Comparison of ENCODE assay signal across 7 mouse cellular contexts in the genomic region with DNA sequence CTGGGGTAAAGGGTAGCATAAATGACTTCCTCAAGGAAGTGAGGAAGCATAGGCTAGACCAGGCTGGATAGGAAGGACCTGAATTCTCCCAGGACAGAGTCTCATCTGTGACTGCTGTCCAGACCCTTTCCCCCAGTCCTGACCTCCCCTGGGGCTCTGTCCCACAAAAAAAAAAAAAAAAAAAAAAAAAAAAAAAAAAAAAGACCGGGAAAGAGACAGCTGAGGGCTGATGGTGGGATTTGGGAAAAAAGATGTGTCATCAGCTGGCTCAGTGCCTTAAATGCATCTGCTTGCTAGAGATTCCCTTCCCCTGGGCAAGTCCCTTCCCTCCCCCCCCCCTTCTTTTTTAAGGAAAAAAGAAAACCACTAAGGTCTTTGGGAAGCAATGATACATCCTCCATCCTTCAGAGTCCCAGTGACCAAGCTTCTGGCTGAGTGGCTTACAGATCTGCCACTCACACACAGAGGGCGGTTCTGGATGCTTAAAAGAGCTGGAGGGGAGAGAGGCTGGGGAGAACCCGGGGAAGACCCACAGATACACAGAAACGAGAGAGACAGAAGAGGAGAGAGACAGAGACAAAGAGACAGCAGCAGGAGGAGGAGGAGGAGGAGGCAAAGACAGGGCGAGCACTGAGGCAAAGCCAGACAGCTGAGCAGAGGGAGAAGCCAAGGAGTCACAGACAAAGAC. TPM values are rescaled to one million over a fixed set of nuclear protein-coding genes. Genes with fewer than 3 reads are reported as not detected.
DNase-seq lines count a peak whose midpoint lies in the region; ATAC-seq lines count a peak whose summit lies in the region.

TSS of gene Adamts4 (plus strand) at position 509 of the 688 bp plus-strand sequence.

- 6% methylated on average over 4 of the region's 5 CpGs for WGBS in forebrain, embryonic 11.5 days
- 7% methylated on average over 5 of the region's 5 CpGs for WGBS in hindbrain, embryonic 11.5 days
- 18% methylated on average over 5 of the region's 5 CpGs for WGBS in neural tube, embryonic 14.5 days

- H3K9ac ChIP-seq in forebrain, embryonic 11.5 days (ENCODE audit: low read length): peak within 1 kb of the TSS; percentile 30
- H3K9ac ChIP-seq in hindbrain, embryonic 11.5 days (ENCODE audit: low read depth, low read length): peak within 1 kb of the TSS; percentile 33; the same call in 1 of the 2 replicates
- H3K9ac ChIP-seq in neural tube, embryonic 14.5 days (replicated peaks; ENCODE audit: low read depth, low read length): peak within 1 kb of the TSS; percentile 18; the same call in 1 of the 2 replicates

- no peak for ATAC-seq in forebrain, embryonic 11.5 days (replicated peaks; ENCODE audit: low FRiP score)
- no peak for ATAC-seq in hindbrain, embryonic 11.5 days (ENCODE audit: low FRiP score)
- ATAC-seq in neural tube, embryonic 14.5 days (ENCODE audit: low read depth): no peak
- ATAC-seq in erythroblast, adult 5-6 weeks (replicated peaks; ENCODE audit: low FRiP score, poor library complexity, severe bottlenecking): no peak

- H3K9me3 ChIP-seq in forebrain, embryonic 11.5 days (ENCODE audit: control insufficient read depth, low read length): no peaks in the 10 kb centered on the region
- no peaks in the 10 kb centered on the region for H3K9me3 ChIP-seq in hindbrain, embryonic 11.5 days (ENCODE audit: control insufficient read depth, low read length)
- H3K9me3 ChIP-seq in neural tube, embryonic 14.5 days (ENCODE audit: control insufficient read depth, low read length): no peaks in the 10 kb centered on the region

- H3K4me2 ChIP-seq in forebrain, embryonic 11.5 days (ENCODE audit: low read depth, low read length, severe bottlenecking): peak within 1 kb of the TSS; percentile 47
- peak within 1 kb of the TSS; percentile 45 for H3K4me2 ChIP-seq in hindbrain, embryonic 11.5 days (replicated peaks; ENCODE audit: low read depth, low read length)
- H3K4me2 ChIP-seq in neural tube, embryonic 14.5 days (ENCODE audit: low read depth, low read length): peak within 1 kb of the TSS; percentile 38

- no peaks in the 10 kb centered on the region for H3K36me3 ChIP-seq in forebrain, embryonic 11.5 days (ENCODE audit: control insufficient read depth, insufficient read depth, low read length)
- no peaks in the 10 kb centered on the region for H3K36me3 ChIP-seq in hindbrain, embryonic 11.5 days (ENCODE audit: control insufficient read depth, insufficient read depth, low read length)
- no peaks in the 10 kb centered on the region for H3K36me3 ChIP-seq in neural tube, embryonic 14.5 days (ENCODE audit: control insufficient read depth, insufficient read depth, low read length)

- no peaks in the 10 kb centered on the region for H3K27me3 ChIP-seq in forebrain, embryonic 11.5 days (ENCODE audit: control insufficient read depth, insufficient read depth, low read length)
- no peaks in the 10 kb centered on the region for H3K27me3 ChIP-seq in hindbrain, embryonic 11.5 days (ENCODE audit: control insufficient read depth, insufficient read depth, low read length)
- H3K27me3 ChIP-seq in neural tube, embryonic 14.5 days (ENCODE audit: control insufficient read depth, insufficient read depth, low read length): no peaks in the 10 kb centered on the region

- peak within 1 kb of the TSS; percentile 20 for H3K4me3 ChIP-seq in forebrain, embryonic 11.5 days (ENCODE audit: low read depth, low read length)
- H3K4me3 ChIP-seq in hindbrain, embryonic 11.5 days (ENCODE audit: low read depth, low read length): peak within 1 kb of the TSS; percentile 23
- H3K4me3 ChIP-seq in neural tube, embryonic 14.5 days (ENCODE audit: low read depth, low read length): peak within 1 kb of the TSS; percentile 12; the same call in 1 of the 2 replicates

- DNase-seq in urinary bladder, postnatal 14 days (ENCODE audit: low spot score): peak; percentile 61
- no peak for DNase-seq in urinary bladder, postnatal 36 days (ENCODE audit: low spot score in 2 of 2)
- DNase-seq in forebrain, embryonic 11.5 days (ENCODE audit: low spot score): peak; percentile 65
- peak; percentile 68 for DNase-seq in hindbrain, embryonic 11.5 days (ENCODE audit: low spot score)
- peak; percentile 56 for DNase-seq in left cerebral cortex, postnatal 4 days

- H3K27ac ChIP-seq in forebrain, embryonic 11.5 days (ENCODE audit: low read depth, low read length): no peak within 1 kb of the TSS
- peak within 1 kb of the TSS; percentile 67; the same call in 1 of the 2 replicates for H3K27ac ChIP-seq in hindbrain, embryonic 11.5 days (ENCODE audit: low read depth, low read length)
- peak within 1 kb of the TSS; percentile 30; the same call in 1 of the 2 replicates for H3K27ac ChIP-seq in neural tube, embryonic 14.5 days (ENCODE audit: low read depth, low read length)

- intact Hi-C loops in left cerebral cortex, postnatal 4 days (cut with DNase I): no loop called here

- peaks cover 32% of the 10 kb centered on the region for H3K4me1 ChIP-seq in forebrain, embryonic 11.5 days (replicated peaks; ENCODE audit: control insufficient read depth, insufficient read depth, low read length)
- H3K4me1 ChIP-seq in hindbrain, embryonic 11.5 days (replicated peaks; ENCODE audit: control insufficient read depth, insufficient read depth, low read length): peaks cover 14% of the 10 kb centered on the region
- peaks cover 26% of the 10 kb centered on the region for H3K4me1 ChIP-seq in neural tube, embryonic 14.5 days (ENCODE audit: control insufficient read depth, insufficient read depth, low read length)

RNA-seq across cellular contexts. Expression of gene Adamts4, which starts in this region (rescaled TPM):
- 6.6 and 7.1 TPM in 2 replicates for polyA plus RNA-seq in forebrain, embryonic 11.5 days (2014; fragmentation: Nextera tagmentation; extraction: Ambion mirVana)
- 4.6 and 5.4 TPM in 2 replicates for polyA plus RNA-seq in hindbrain, embryonic 11.5 days (2014; fragmentation: Nextera tagmentation; extraction: Ambion mirVana)
- total RNA-seq in left cerebral cortex, postnatal 4 days (2021): 1 to 10 TPM; 4.2 to 5.3 TPM
- polyA plus RNA-seq in neural tube, embryonic 14.5 days (2014; fragmentation: Nextera tagmentation; extraction: Ambion mirVana): 1.3 and 2.6 TPM in 2 replicates
- total RNA-seq in erythroblast, adult 5-6 weeks (2015; ENCODE audit: low replicate concordance): 0.19 TPM in 1 of 2 replicates, not detected in the other
- total RNA-seq in erythroblast, adult 5-6 weeks (2017; ENCODE audit: low replicate concordance): not detected in 2 replicates

Comparison
In these comparisons a context has a peak if more than half of its experiments do, and no peak if none do; other contexts are left out.
1. RNA of gene Adamts4 (total RNA-seq): 4.2 to 5.3 TPM in left cerebral cortex, postnatal 4 days; 0.19 TPM in erythroblast, adult 5-6 weeks; every median in the first group is over 4 times any median in the second.
2. DNase-seq: peak in urinary bladder, postnatal 14 days (single experiment), forebrain, embryonic 11.5 days (single experiment), hindbrain, embryonic 11.5 days (single experiment) and left cerebral cortex, postnatal 4 days (single experiment); none in urinary bladder, postnatal 36 days (0 of 2).
3. Peak in every context shown above with its lines, with median percentiles within 50 percentile points of each other: H3K4me2 ChIP-seq, H3K4me3 ChIP-seq and H3K9ac ChIP-seq.